Mouse (Mus musculus) limb, embryonic 11.5 days (tissue): Measurements from ENCODE around the gene Maml3. TPM values are rescaled to one million over a fixed set of nuclear protein-coding genes. Genes with fewer than 3 reads are reported as not detected.

Experiments used
- ATAC-seq: fragments of 200-750 bp; cut with Nextera tagmentation; 2 replicates; pipeline ENCODE4 v1.8.0; 2017; ENCODE audit warnings: low read depth; ENCODE audit not compliant: insufficient number of reproducible peaks, low FRiP score, low TSS enrichment
- DNase-seq: peaks from one replicate; pipeline ENCODE4 v3.0.0-alpha.2; 2015; ENCODE audit warnings: low spot score
- H3K27ac ChIP-seq: fragments of 300-500 bp; sonication (generic); replicated peaks from 2 replicates; pipeline ENCODE4 v1.5.1; 2014; ENCODE audit warnings: low read depth, mild to moderate bottlenecking, low read length
- H3K27me3 ChIP-seq: fragments of 300-500 bp; sonication (generic); 2 replicates; pipeline ENCODE4 v1.6.1; 2014; ENCODE audit warnings: mild to moderate bottlenecking, low read length, mixed read lengths; ENCODE audit not compliant: control insufficient read depth, insufficient read depth
- H3K36me3 ChIP-seq: fragments of 300-500 bp; sonication (generic); 2 replicates; pipeline ENCODE4 v1.6.1; 2014; ENCODE audit warnings: mild to moderate bottlenecking, low read length, moderate library complexity, mixed read lengths; ENCODE audit not compliant: control insufficient read depth, insufficient read depth
- H3K4me1 ChIP-seq: fragments of 300-500 bp; sonication (generic); 2 replicates; pipeline ENCODE4 v1.6.1; 2014; ENCODE audit warnings: low read length, mixed read lengths; ENCODE audit not compliant: control insufficient read depth, insufficient read depth
- H3K4me2 ChIP-seq: fragments of 300-500 bp; sonication (generic); 2 replicates; pipeline ENCODE4 v1.6.1; 2014; ENCODE audit warnings: low read depth, mild to moderate bottlenecking, moderate library complexity; ENCODE audit not compliant: severe bottlenecking
- H3K4me3 ChIP-seq: fragments of 300-500 bp; sonication (generic); 2 replicates; pipeline ENCODE4 v1.5.1; 2014; ENCODE audit warnings: low read depth, low read length
- H3K9ac ChIP-seq: fragments of 300-500 bp; sonication (generic); 2 replicates; pipeline ENCODE4 v1.6.1; 2014; ENCODE audit warnings: mild to moderate bottlenecking, low read length
- H3K9me3 ChIP-seq: fragments of 300-500 bp; sonication (generic); 2 replicates; pipeline ENCODE4 v1.6.1; 2016; ENCODE audit warnings: low read length; ENCODE audit not compliant: control insufficient read depth
- WGBS: fragments of 180-500 bp; shearing (Covaris S2); extraction: QIAGEN DNeasy Blood & Tissue Kit; methylation state at CpG from one replicate; pipeline ENCODE4 v1.1.7; 2014; 5-methylcytosine and 5-hydroxymethylcytosine counted together
- polyA plus RNA-seq: library from polyadenylated mRNA; unstranded; fragments of >200 nt; fragmentation: Nextera tagmentation; extraction: Ambion mirVana; gene quantifications from 2 replicates; pipeline ENCODE4 v1.2.1, GENCODE M21; 2014

Gene Maml3
- polyA plus RNA-seq, 1 experiment from 2014 or later = 4.3 TPM

GRCm38 (mm10) chr3:51974153-51974552, 130.7 kb downstream of the Maml3 start:
- H3K4me2 ChIP-seq = no peak overlapping the region
- H3K9me3 ChIP-seq = no peaks in the 10 kb centered on the region
- H3K4me3 ChIP-seq = no peak overlapping the region
- ATAC-seq = no peak
- no peaks in the 10 kb centered on the region for H3K4me1 ChIP-seq
- no peak overlapping the region for H3K27ac ChIP-seq
- no peaks in the 10 kb centered on the region for H3K27me3 ChIP-seq
- no peaks in the 10 kb centered on the region for H3K36me3 ChIP-seq
- 94% methylated on average over 6 of the region's 6 CpGs for WGBS
- no peak overlapping the region for H3K9ac ChIP-seq
- no peak for DNase-seq

GRCm38 (mm10) chr3:51972576-51972975, 132.3 kb downstream of the Maml3 start:
- Histone ChIP-seq H3K4me2 (no peak overlapping the region), H3K9me3 (no peaks in the 10 kb centered on the region), H3K4me3 (no peak overlapping the region), H3K9ac (no peak overlapping the region), H3K27me3 (no peaks in the 10 kb centered on the region), H3K27ac (no peak overlapping the region), H3K4me1 (no peaks in the 10 kb centered on the region), H3K36me3 (no peaks in the 10 kb centered on the region)
- DNase-seq (no peak), ATAC-seq (no peak)
- WGBS = 72% methylated on average over 6 of the region's 6 CpGs

GRCm38 (mm10) chr3:51970489-51970888, 134.4 kb downstream of the Maml3 start:
- no peak overlapping the region for H3K4me3 ChIP-seq
- no peak overlapping the region for H3K9ac ChIP-seq
- WGBS = 91% methylated on average over 2 of the region's 2 CpGs
- ATAC-seq (no peak), DNase-seq (no peak)
- no peak overlapping the region for H3K4me2 ChIP-seq
- H3K4me1 ChIP-seq = no peaks in the 10 kb centered on the region
- H3K9me3 ChIP-seq = no peaks in the 10 kb centered on the region
- H3K27me3 ChIP-seq = no peaks in the 10 kb centered on the region
- H3K36me3 ChIP-seq = no peaks in the 10 kb centered on the region
- no peak overlapping the region for H3K27ac ChIP-seq

GRCm38 (mm10) chr3:51969451-51969850, 135.4 kb downstream of the Maml3 start:
- ATAC-seq (no peak), DNase-seq (no peak)
- Histone ChIP-seq H3K4me2 (no peak overlapping the region), H3K27ac (no peak overlapping the region), H3K9ac (no peak overlapping the region), H3K27me3 (no peaks in the 10 kb centered on the region), H3K36me3 (no peaks in the 10 kb centered on the region), H3K4me3 (no peak overlapping the region), H3K9me3 (no peaks in the 10 kb centered on the region), H3K4me1 (no peaks in the 10 kb centered on the region)
- WGBS = 80% methylated on average over 6 of the region's 6 CpGs

GRCm38 (mm10) chr3:51965841-51966240, 139.0 kb downstream of the Maml3 start:
- WGBS = 74% methylated on average over 7 of the region's 7 CpGs
- no peaks in the 10 kb centered on the region for H3K36me3 ChIP-seq
- 0 out of 2 replicates have a peak overlapping the region, but pooled peaks have one; percentile 28 for H3K9ac ChIP-seq
- no peak overlapping the region for H3K27ac ChIP-seq
- DNase-seq (no peak), ATAC-seq (no peak)
- H3K4me3 ChIP-seq = no peak overlapping the region
- no peaks in the 10 kb centered on the region for H3K9me3 ChIP-seq
- peaks cover 5% of the 10 kb centered on the region for H3K4me1 ChIP-seq
- H3K27me3 ChIP-seq = no peaks in the 10 kb centered on the region
- no peak overlapping the region for H3K4me2 ChIP-seq

GRCm38 (mm10) chr3:51965436-51965835, 139.4 kb downstream of the Maml3 start:
- Histone ChIP-seq H3K9ac (0 out of 2 replicates have a peak overlapping the region, but pooled peaks have one; percentile 28), H3K36me3 (no peaks in the 10 kb centered on the region), H3K9me3 (no peaks in the 10 kb centered on the region), H3K4me2 (no peak overlapping the region), H3K27ac (no peak overlapping the region), H3K4me1 (peaks cover 5% of the 10 kb centered on the region), H3K4me3 (no peak overlapping the region), H3K27me3 (no peaks in the 10 kb centered on the region)
- no peak for DNase-seq
- no peak for ATAC-seq
- 37% methylated on average over 2 of the region's 2 CpGs for whole genome bisulfite sequencing

- WGBS = 41% methylated on average over 3 of the region's 3 CpGs
Observed at GRCm38 (mm10) chr3:51965008-51965407, 139.9 kb downstream of the Maml3 start.

GRCm38 (mm10) chr3:51963891-51964593, 140.8 kb downstream of the Maml3 start:
- H3K9me3 ChIP-seq = no peaks in the 10 kb centered on the region
- 49% methylated on average over 4 of the region's 4 CpGs for WGBS
- H3K36me3 ChIP-seq = no peaks in the 10 kb centered on the region
- H3K27ac ChIP-seq = no peak overlapping the region
- DNase-seq (peak; percentile 32), ATAC-seq (no peak)
- H3K9ac ChIP-seq = no peak overlapping the region; the same call in 1 of the 2 replicates
- H3K4me2 ChIP-seq = no peak overlapping the region
- no peak overlapping the region for H3K4me3 ChIP-seq
- H3K4me1 ChIP-seq = peaks cover 5% of the 10 kb centered on the region
- H3K27me3 ChIP-seq = no peaks in the 10 kb centered on the region

More at GRCm38 (mm10) chr3:51965008-51965407, 139.9 kb downstream of the Maml3 start:
- H3K27ac ChIP-seq = no peak overlapping the region
- no peak for ATAC-seq
- H3K27me3 ChIP-seq = no peaks in the 10 kb centered on the region
- H3K4me3 ChIP-seq = no peak overlapping the region
- H3K4me2 ChIP-seq = no peak overlapping the region
- no peak for DNase-seq
- H3K9me3 ChIP-seq = no peaks in the 10 kb centered on the region
- no peaks in the 10 kb centered on the region for H3K36me3 ChIP-seq
- peaks cover 5% of the 10 kb centered on the region for H3K4me1 ChIP-seq
- H3K9ac ChIP-seq = no peak overlapping the region
